Mouse (Mus musculus) forebrain, embryonic 10.5 days (tissue): ENCODE data around the gene Rps9. TPM values are rescaled to one million over a fixed set of nuclear protein-coding genes. Genes with fewer than 3 reads are reported as not detected.
A peak's percentile ranks its signal among the peaks of the same experiment; 100 is the strongest.

Experiments
- DNase-seq: peaks from one replicate; pipeline ENCODE4 v3.0.0-alpha.2; 2017; ENCODE audit warnings: low spot score; ENCODE audit errors: extremely low spot score
- H3K27ac ChIP-seq: fragments of 300-500 bp; sonication (generic); 2 replicates; pipeline ENCODE4 v1.5.1; 2016; ENCODE audit warnings: mild to moderate bottlenecking
- H3K27me3 ChIP-seq: fragments of 300-500 bp; sonication (generic); 2 replicates; pipeline ENCODE4 v1.6.1; 2016; ENCODE audit warnings: mild to moderate bottlenecking; ENCODE audit not compliant: poor library complexity, severe bottlenecking
- H3K36me3 ChIP-seq: fragments of 300-500 bp; sonication (generic); replicated peaks from 2 replicates; pipeline ENCODE4 v1.6.1; 2016; ENCODE audit warnings: mild to moderate bottlenecking, moderate library complexity
- H3K4me1 ChIP-seq: fragments of 300-500 bp; sonication (generic); 2 replicates; pipeline ENCODE4 v1.6.1; 2016
- H3K4me3 ChIP-seq: fragments of 300-500 bp; sonication (generic); 2 replicates; pipeline ENCODE4 v1.5.1; 2016; ENCODE audit warnings: mild to moderate bottlenecking, moderate library complexity
- H3K9me3 ChIP-seq: fragments of 300-500 bp; sonication (generic); 2 replicates; pipeline ENCODE4 v1.6.1; 2016; ENCODE audit warnings: mild to moderate bottlenecking, moderate library complexity
- WGBS: fragments of 180-500 bp; shearing (Covaris S2); methylation state at CpG from one replicate; pipeline ENCODE4 v1.1.7; 2016; 5-methylcytosine and 5-hydroxymethylcytosine counted together
- polyA plus RNA-seq: library from polyadenylated mRNA; unstranded; fragments of >200 nt; fragmentation: Nextera tagmentation; extraction: Ambion mirVana; gene quantifications from 2 replicates; pipeline ENCODE4 v1.2.1, GENCODE M21; 2016

Gene Rps9
- 1,434 and 1,436 TPM in 2 replicates for polyA plus RNA-seq

DNA sequence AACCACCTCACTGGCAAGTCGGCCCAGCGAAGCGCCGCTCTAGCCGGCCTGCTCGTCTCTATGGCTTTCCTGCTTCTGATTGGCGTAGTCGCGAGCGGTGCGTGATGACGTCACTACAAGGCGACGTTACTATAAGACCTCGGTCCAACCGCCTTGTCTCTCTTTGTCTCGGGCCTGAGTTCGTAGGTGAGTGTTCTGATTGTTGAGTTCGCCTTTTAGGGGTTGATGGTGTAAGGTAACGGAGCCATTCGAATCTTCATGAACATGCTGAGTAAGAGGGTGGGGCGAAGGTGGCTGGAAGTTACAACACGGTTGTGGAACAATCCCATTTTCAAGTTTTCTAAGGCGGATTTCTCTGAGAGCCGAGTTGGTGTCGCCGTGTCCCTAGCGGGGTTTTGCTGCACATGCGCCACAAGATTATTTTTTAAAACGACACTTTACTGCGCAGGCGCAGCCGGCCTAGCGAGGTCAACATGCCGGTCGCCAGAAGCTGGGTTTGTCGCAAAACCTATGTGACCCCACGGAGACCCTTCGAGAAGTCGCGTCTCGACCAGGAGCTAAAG lies at the start of gene Rps9:
Rps9 (plus strand) TSS at position 115 of the 563 bp plus-strand sequence.
- H3K4me3 ChIP-seq: peak within 1 kb of the TSS; percentile 85
- H3K36me3 ChIP-seq: peaks cover 70% of the 10 kb centered on the region
- peaks cover 26% of the 10 kb centered on the region for H3K4me1 ChIP-seq
- H3K27me3 ChIP-seq: no peaks in the 10 kb centered on the region
- 1% methylated on average over 42 of the region's 42 CpGs for WGBS
- H3K27ac ChIP-seq: peak within 1 kb of the TSS; percentile 96
- peak; percentile 97 for DNase-seq
- H3K9me3 ChIP-seq: no peaks in the 10 kb centered on the region

DNA sequence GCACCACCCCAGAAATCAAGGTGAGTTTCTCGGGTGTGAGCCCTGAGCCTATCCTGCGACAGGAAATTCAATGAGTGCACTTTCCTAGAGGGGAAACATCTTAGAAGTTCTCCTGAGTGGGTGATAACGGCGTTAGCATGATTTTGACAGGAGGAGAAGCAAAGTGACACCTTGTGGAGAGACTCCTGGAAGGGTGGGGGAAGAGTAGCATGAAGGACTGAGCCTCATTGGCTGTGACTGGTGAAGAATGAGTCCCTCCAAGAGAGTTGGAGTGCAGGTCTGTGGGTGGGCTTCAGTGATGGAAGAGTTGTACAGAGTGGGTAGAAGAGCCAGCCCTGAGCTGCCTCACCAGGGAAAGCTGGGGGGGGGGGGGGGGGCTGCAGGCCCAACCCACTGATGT lies 46.8 kb upstream of the Rps9 start:
- H3K27me3 ChIP-seq: no peaks in the 10 kb centered on the region
- H3K36me3 ChIP-seq: peaks cover 100% of the 10 kb centered on the region
- H3K9me3 ChIP-seq: no peaks in the 10 kb centered on the region
- no peak overlapping the region for H3K4me3 ChIP-seq
- WGBS: 90% methylated on average over 4 of the region's 4 CpGs
- H3K27ac ChIP-seq: no peak overlapping the region
- DNase-seq: no peak
- H3K4me1 ChIP-seq: no peaks in the 10 kb centered on the region

DNA sequence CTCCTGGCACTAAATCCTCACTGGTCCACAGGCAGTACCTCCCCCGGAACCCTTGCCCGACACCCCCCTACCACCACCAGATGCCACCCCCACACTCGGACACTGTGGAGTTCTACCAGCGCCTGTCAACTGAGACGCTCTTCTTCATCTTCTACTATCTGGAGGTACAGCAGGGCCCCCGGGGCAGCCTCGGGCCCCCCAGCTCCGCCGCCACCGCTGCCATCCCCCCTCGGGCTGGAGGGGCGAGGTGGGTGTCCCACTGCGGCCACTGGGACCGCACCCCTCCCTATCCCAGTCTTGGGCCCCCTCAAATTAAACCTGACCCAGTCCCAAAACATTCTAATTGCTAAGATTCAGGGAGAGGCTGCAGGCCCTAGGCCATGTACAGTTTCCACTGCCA lies 45.2 kb upstream of the Rps9 start:
- Histone ChIP-seq H3K9me3 (no peaks in the 10 kb centered on the region), H3K27me3 (no peaks in the 10 kb centered on the region), H3K36me3 (peaks cover 100% of the 10 kb centered on the region), H3K4me3 (no peak overlapping the region), H3K4me1 (peaks cover 2% of the 10 kb centered on the region), H3K27ac (no peak overlapping the region)
- DNase-seq: no peak
- 93% methylated on average over 14 of the region's 14 CpGs for WGBS

DNA sequence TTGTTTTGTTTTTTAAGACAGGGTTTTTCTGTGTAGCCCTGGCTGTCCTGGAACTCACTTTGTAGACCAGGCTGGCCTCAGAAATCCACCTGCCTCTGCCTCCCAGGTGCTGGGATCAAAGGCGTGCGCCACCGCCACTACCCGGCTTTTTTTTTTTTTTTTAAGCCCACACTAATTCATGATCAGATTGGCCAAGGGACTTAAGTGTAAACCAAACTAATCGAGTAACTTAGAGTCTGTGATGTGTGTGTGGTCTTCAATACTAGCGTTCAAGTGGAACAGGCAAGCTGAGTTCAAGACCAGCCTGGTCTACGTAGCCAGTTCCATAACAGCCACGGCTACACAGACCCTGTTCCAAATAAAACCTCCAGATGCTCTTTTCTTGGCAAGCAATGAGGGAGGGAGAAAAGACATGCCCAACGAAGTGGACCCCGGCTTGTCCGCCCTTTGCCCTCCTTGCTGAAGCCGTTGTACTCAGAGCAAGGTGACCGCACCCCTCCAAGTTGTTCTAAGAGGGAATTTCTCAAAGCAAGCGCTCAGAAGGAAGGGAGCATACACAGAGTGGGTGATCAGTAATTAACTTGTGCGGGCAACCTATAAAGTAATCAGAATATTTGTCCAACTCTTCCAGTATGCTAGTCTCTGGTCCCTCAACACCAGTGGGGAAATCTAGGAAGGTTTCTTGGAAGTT lies 39.1 kb upstream of the Rps9 start:
- Histone ChIP-seq H3K27ac (peak overlapping the region; percentile 90), H3K27me3 (no peaks in the 10 kb centered on the region), H3K4me3 (peak overlapping the region; percentile 75), H3K36me3 (peaks cover 41% of the 10 kb centered on the region), H3K9me3 (no peaks in the 10 kb centered on the region), H3K4me1 (peaks cover 29% of the 10 kb centered on the region)
- DNase-seq: peak; percentile 32
- WGBS: 38% methylated on average over 15 of the region's 15 CpGs

DNA sequence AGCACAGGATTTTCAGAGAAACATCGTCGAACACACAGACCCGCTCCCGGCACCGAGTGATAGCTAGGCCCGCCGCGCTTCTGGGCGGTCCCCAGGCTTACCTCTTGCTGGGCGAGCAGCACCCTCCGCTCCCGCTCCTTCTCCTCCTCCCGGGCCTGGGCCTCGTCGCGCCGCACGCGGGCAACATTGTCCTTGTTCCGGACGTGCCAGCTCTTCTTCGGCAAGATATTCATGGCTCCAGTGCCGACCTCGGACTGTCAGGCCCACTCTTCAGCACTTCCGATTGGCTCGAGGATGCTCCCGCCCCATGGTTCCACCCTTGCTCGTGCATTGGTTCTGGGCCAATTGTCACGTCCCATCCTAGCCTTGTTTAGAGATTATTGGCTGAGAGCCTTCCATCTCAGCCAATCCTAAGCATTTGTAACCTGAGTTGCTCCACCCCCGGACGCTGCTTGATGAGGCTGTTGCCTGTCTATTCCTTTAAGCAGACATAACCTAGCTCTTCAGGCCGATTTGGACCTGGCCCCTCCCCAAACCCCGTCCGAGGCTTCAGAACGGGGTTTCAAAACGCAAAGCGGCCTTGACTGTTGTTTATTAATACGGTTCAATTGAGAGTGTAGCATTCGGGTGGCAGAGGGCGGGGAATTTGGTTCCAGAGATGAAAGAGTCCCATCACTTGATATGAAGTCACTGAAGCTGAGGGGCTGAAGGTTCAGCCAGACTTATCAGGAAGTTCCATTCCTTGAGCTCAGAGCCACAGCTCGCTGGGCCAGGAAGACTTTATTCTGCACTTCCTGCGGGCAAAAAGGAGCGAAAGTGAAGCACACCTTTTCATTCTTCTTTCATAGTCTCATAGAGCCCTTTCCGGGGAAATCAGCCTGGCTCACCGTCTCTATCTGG lies 38.3 kb upstream of the Rps9 start, which contains the start of gene Leng1:
Leng1 (minus strand) TSS at position 626 of the 900 bp plus-strand sequence.
- Histone ChIP-seq H3K27me3 (no peaks in the 10 kb centered on the region), H3K27ac (peak within 1 kb of the TSS; percentile 90), H3K4me1 (peaks cover 29% of the 10 kb centered on the region), H3K4me3 (peak within 1 kb of the TSS; percentile 75), H3K36me3 (peaks cover 33% of the 10 kb centered on the region), H3K9me3 (no peaks in the 10 kb centered on the region)
- 6% methylated on average over 45 of the region's 45 CpGs for WGBS
- DNase-seq: peak; percentile 94

DNA sequence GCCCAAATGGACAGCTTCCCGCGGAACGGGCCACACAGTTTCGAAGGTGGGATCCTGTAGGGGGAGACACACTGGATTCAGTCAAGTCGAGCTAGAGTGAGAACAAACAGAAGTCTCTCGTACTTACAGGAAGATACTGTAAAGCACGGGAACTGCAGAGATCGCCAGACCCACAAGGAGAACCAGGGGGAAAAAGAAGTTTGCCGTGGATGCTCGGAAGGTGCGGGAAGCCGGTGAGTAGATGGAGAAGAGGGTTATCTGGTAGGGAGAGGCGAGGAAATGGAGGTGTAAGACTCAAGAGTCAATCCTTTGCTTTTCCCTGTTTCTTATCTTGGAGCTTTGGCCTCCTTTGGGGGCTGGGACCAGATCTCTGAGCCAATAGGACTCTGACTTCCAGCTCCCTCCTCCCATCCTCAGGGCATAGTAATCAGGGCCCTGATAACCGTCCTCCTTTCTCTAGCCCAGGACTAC lies 36.8 kb upstream of the Rps9 start:
- DNase-seq: no peak
- H3K4me3 ChIP-seq: peak overlapping the region; percentile 22
- H3K36me3 ChIP-seq: peaks cover 18% of the 10 kb centered on the region
- H3K27me3 ChIP-seq: no peaks in the 10 kb centered on the region
- 11% methylated on average over 14 of the region's 14 CpGs for WGBS
- peaks cover 29% of the 10 kb centered on the region for H3K4me1 ChIP-seq
- H3K27ac ChIP-seq: no peak overlapping the region; the same call in 1 of the 2 replicates
- H3K9me3 ChIP-seq: no peaks in the 10 kb centered on the region

DNA sequence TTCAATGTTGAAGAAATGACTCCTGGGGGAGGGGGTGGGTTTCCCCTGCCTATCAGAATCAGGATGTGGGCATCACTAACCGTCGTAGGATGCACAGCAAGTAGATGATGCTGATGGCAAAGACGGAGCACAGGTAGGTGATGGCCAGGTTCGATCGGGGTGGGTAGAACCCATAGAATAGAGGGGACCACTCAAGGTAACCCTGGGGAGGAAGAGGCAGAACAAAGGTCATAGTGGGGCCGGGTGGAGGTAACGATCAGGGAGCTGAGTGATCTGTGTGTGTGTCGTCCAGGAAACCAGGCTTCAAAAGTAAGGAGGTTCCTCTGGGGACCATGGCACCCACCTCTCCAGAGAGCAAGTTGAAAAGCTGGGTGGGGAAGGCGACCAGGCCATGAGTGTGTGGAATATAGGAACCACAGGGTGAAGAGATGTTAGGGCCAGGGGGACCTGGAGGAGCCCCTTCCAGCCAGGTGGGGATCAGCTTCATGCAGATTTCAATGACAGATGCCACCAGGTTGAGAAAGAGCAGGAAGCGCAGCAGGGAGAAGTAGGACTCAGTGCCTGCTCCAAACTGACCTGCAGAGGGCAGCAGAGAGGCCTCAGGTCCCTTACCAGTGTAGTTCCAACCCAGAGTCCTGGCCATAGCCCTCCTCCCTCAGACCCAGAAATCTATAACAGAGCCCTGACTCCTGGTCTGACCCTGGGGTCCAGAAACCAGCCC lies 29.1 kb upstream of the Rps9 start:
- H3K36me3 ChIP-seq: peaks cover 10% of the 10 kb centered on the region; the same call in 1 of the 2 replicates
- DNase-seq: peak; percentile 78
- 73% methylated on average over 10 of the region's 10 CpGs for WGBS
- H3K9me3 ChIP-seq: no peaks in the 10 kb centered on the region
- no peaks in the 10 kb centered on the region for H3K4me1 ChIP-seq
- H3K27ac ChIP-seq: no peak overlapping the region
- no peak overlapping the region for H3K4me3 ChIP-seq
- no peaks in the 10 kb centered on the region for H3K27me3 ChIP-seq

DNA sequence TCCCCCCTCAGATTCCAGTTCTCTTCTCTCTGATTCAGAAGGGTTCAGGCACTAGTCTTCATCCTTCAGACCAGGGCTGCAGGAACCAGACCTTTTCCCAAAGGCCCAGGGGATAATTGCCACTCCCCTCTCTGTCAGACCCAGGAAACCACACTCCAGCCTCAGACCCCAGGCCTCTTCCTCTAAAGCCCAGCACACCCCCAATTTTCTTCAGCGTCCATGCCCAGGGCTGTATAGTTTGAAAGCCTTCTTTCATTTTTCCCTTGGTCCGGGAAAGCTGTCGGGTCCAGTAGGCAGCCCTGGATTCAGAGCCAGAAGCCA lies 28.6 kb upstream of the Rps9 start:
- H3K27ac ChIP-seq: no peak overlapping the region
- H3K4me3 ChIP-seq: no peak overlapping the region
- H3K4me1 ChIP-seq: no peaks in the 10 kb centered on the region
- peaks cover 12% of the 10 kb centered on the region; the same call in 1 of the 2 replicates for H3K36me3 ChIP-seq
- H3K27me3 ChIP-seq: no peaks in the 10 kb centered on the region
- WGBS: 83% methylated on average over 3 of the region's 3 CpGs
- no peaks in the 10 kb centered on the region for H3K9me3 ChIP-seq
- DNase-seq: no peak

DNA sequence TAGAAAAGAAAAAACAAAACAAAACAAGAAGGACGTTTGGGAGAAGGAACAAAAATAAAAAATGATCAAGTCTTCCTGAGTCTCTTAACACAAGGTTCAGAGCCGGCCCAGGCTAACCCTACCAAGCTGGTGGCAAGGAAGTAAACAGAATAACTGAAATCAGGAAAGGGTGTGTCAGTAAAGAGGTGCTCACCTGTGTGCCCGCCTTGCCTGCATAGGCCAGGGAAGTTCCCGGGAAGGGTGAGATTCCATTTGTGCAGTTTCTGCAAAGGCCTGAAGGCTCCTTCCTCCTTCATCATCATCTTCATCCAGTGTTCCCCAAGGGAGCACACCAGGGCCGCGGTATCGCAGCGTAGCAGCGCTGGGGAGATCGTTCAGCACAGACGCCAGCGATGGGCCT lies 27.4 kb upstream of the Rps9 start:
- no peaks in the 10 kb centered on the region for H3K9me3 ChIP-seq
- peaks cover 19% of the 10 kb centered on the region for H3K36me3 ChIP-seq
- H3K4me1 ChIP-seq: no peaks in the 10 kb centered on the region
- H3K27me3 ChIP-seq: no peaks in the 10 kb centered on the region
- H3K27ac ChIP-seq: no peak overlapping the region
- DNase-seq: no peak
- 92% methylated on average over 12 of the region's 12 CpGs for WGBS
- H3K4me3 ChIP-seq: no peak overlapping the region

DNA sequence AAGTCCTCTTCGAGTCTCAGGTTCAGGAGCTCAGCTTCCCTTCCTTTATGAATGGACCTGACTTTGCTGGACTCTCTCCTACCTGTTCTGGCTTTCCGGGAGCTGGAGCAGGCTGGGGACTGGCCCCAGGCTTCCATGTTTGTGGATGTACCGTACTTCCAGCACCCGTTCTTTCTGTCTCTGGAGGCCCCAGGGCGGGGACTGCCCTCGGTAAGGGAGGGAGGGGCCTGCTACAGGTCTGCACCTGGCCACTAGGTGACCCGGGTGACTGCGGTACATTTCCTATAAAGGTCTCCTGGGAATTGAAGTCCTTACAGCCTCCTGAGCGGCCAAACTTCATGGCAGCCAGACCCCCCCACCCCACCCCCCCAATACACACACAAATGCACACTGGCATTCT lies 26.5 kb upstream of the Rps9 start, which contains the start of gene Tmc4:
Tmc4 (minus strand) TSS at position 212 of the 400 bp plus-strand sequence.
- no peak for DNase-seq
- Histone ChIP-seq H3K4me1 (no peaks in the 10 kb centered on the region), H3K27ac (no peak within 1 kb of the TSS), H3K4me3 (no peak within 1 kb of the TSS), H3K9me3 (no peaks in the 10 kb centered on the region), H3K36me3 (peaks cover 21% of the 10 kb centered on the region), H3K27me3 (no peaks in the 10 kb centered on the region)
- 51% methylated on average over 9 of the region's 9 CpGs for WGBS

DNA sequence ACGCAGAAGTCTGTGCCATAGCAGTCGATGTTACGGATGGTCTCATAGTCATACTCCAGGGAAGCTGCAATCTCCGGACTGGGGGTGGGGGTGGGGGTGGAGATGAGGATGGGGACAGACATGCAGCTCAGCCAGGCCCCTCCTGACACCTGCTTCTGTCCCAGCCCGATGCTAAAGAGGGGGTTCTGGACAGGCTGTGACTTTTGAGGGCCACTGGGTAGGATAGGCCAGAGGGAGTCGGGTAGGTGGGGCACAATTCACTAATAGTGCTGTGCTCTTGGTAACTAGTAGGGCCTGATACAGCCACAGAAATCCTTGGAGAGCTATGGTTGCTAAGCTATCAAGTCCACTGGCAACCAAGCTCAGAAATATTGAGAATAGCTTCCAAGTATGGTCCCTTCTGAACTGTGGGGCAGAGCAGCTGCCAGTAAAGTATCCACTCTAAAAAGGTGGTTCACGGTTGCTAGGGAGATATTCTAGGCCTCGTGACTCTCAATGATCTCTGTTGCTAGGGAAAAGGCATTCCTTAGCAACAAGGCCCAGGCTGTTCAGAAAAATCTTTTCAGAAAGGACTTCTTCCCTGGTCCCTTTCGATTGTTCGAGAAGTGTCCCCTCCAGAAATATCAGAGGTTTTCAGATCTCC lies 19.8 kb upstream of the Rps9 start:
- 85% methylated on average over 10 of the region's 10 CpGs for WGBS

DNA sequence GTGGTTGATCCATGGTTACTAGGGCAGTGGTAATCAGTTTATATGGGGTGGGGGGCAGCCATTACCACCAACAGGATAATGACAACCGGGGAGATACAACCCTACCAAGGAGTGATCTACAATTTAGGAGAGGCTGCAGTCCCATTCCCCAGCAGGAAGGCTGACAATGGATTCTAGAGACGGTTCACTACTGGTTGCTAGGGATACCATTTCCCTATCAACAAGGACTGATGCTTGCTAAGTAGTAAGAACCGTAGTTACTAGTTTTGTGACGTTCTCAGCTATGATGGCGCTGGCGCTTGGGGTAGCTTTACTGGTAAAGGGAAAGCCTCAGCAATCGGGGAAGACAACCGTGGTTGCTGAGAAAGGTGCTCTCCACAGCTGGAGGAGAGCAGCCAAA lies 19.1 kb upstream of the Rps9 start:
- 87% methylated on average over 8 of the region's 8 CpGs for WGBS
- H3K9me3 ChIP-seq: peaks cover 5% of the 10 kb centered on the region; the same call in 1 of the 2 replicates
- no peaks in the 10 kb centered on the region for H3K27me3 ChIP-seq
- DNase-seq: no peak
- peaks cover 57% of the 10 kb centered on the region for H3K36me3 ChIP-seq
- H3K4me3 ChIP-seq: no peak overlapping the region
- H3K27ac ChIP-seq: 0 out of 2 replicates have a peak overlapping the region, but pooled peaks have one; percentile 48
- peaks cover 19% of the 10 kb centered on the region for H3K4me1 ChIP-seq

More for the DNA sequence above, 19.8 kb upstream of the Rps9 start:
- Histone ChIP-seq H3K4me3 (no peak overlapping the region), H3K27me3 (no peaks in the 10 kb centered on the region), H3K27ac (peak overlapping the region; percentile 48; the same call in 1 of the 2 replicates), H3K36me3 (peaks cover 57% of the 10 kb centered on the region), H3K9me3 (peaks cover 5% of the 10 kb centered on the region; the same call in 1 of the 2 replicates), H3K4me1 (peaks cover 19% of the 10 kb centered on the region)
- no peak for DNase-seq
